Mouse (Mus musculus) cerebellum, postnatal 14 days (tissue): Measurements from ENCODE around the gene Ranbp3.

Source experiments
- DNase-seq, 2 experiments: peaks; one replicate each; pipeline ENCODE4 v3.0.0; 2021; ENCODE audit warnings: mixed read lengths in 2 of 2

Gene Ranbp3

GRCm38 (mm10) chr17:56681791-56682190 lies 8.7 kb downstream of the Ranbp3 start:
- DNase-seq, result peak in 1 of 2 experiments; percentile 38

GRCm38 (mm10) chr17:56682880-56683279 lies 9.8 kb downstream of the Ranbp3 start:
- DNase-seq, result no peak

- peak; percentile 23 to 41 for DNase-seq
Observed at GRCm38 (mm10) chr17:56683546-56684140, 10.5 kb downstream of the Ranbp3 start.

GRCm38 (mm10) chr17:56684649-56685048 lies 11.6 kb downstream of the Ranbp3 start:
- peak; percentile 16 to 34 for DNase-seq

- no peak for DNase-seq
Observed at GRCm38 (mm10) chr17:56686801-56687200, 13.7 kb downstream of the Ranbp3 start.

- DNase-seq, result no peak
Observed at GRCm38 (mm10) chr17:56688045-56688444, 15.0 kb downstream of the Ranbp3 start.

GRCm38 (mm10) chr17:56688689-56689088 lies 15.6 kb downstream of the Ranbp3 start:
- no peak for DNase-seq

GRCm38 (mm10) chr17:56693395-56693794 lies 20.3 kb downstream of the Ranbp3 start:
- DNase-seq, result no peak

GRCm38 (mm10) chr17:56693851-56694310 lies 20.8 kb downstream of the Ranbp3 start:
- peak; percentile 88 to 89 for DNase-seq

GRCm38 (mm10) chr17:56700451-56700850 lies 27.4 kb downstream of the Ranbp3 start:
- no peak for DNase-seq

GRCm38 (mm10) chr17:56703038-56703437 lies 29.9 kb downstream of the Ranbp3 start:
- DNase-seq, result no peak

- no peak for DNase-seq
Observed at GRCm38 (mm10) chr17:56706515-56706914, 33.4 kb downstream of the Ranbp3 start.

GRCm38 (mm10) chr17:56708692-56709091 lies 35.6 kb downstream of the Ranbp3 start:
- peak in 1 of 2 experiments; percentile 40 for DNase-seq

- DNase-seq, result no peak
Observed at GRCm38 (mm10) chr17:56709708-56710107, 36.6 kb downstream of the Ranbp3 start.

- no peak for DNase-seq
Observed at GRCm38 (mm10) chr17:56715360-56715759, 42.3 kb downstream of the Ranbp3 start.

GRCm38 (mm10) chr17:56715914-56716654 lies 43.0 kb downstream of the Ranbp3 start:
- DNase-seq, result peak in 1 of 2 experiments; percentile 35

- peak; percentile 95 to 97 for DNase-seq
Observed at GRCm38 (mm10) chr17:56716655-56717362, 43.7 kb downstream of the Ranbp3 start.

- DNase-seq, result peak; percentile 98
Observed at GRCm38 (mm10) chr17:56717363-56718058, 44.4 kb downstream of the Ranbp3 start, which contains the start of the genes Ndufa11 and Vmac. Gene Ndufa11, plus strand, starts transcription at chr17:56717767. Gene Vmac, minus strand, starts transcription at chr17:56718022.

- DNase-seq, result no peak
Observed at GRCm38 (mm10) chr17:56722441-56722840, 49.3 kb downstream of the Ranbp3 start.

- DNase-seq, result no peak
Observed at GRCm38 (mm10) chr17:56723419-56724161, 50.5 kb downstream of the Ranbp3 start.

- DNase-seq, result peak in 1 of 2 experiments; percentile 8
Observed at GRCm38 (mm10) chr17:56727029-56727649, 54.0 kb downstream of the Ranbp3 start.
